Mouse (Mus musculus): ENCODE measurements around the gene Slc9a9. TPM values are rescaled to one million over a fixed set of nuclear protein-coding genes. Genes with fewer than 3 reads are reported as not detected.

Gene Slc9a9
- polyA plus RNA-seq, 1 experiment from 2014 or later = 2.3 TPM

- H3K4me1 ChIP-seq (ENCODE audit: insufficient read depth) = peaks cover 6% of the 10 kb centered on the region; the same call in 1 of the 2 replicates
- H3K27me3 ChIP-seq (ENCODE audit: insufficient read depth, low read length) = no peaks in the 10 kb centered on the region
- no peak overlapping the region for H3K4me3 ChIP-seq (ENCODE audit: low read depth, low read length)
- no peaks in the 10 kb centered on the region for H3K36me3 ChIP-seq (replicated peaks; ENCODE audit: insufficient read depth, low read length)
- 30% methylated on average over 10 of the region's 10 CpGs for WGBS (ENCODE audit: insufficient replicate concordance)
- no peak overlapping the region for H3K27ac ChIP-seq (ENCODE audit: low read depth)
- no peak overlapping the region for H3K4me2 ChIP-seq (ENCODE audit: low read depth, low read length)
- peak; percentile 23 for DNase-seq
- no peak overlapping the region for H3K9ac ChIP-seq (replicated peaks)
- ATAC-seq = peak; percentile 68
- no peaks in the 10 kb centered on the region for H3K9me3 ChIP-seq (ENCODE audit: low read length)
- TF ChIP-seq EP300 (IDR thresholded peaks at IDR 0.05; ENCODE audit: low read depth) = peak; percentile 40; the same call in 1 of the 2 replicates
- TF ChIP-seq CTCF (IDR thresholded peaks at IDR 0.05; ENCODE audit: low read depth) = no peak
These were observed 610.1 kb downstream of the Slc9a9 start for GRCm38 (mm10) chr9:95279590-95280344.

Small RNA genes lying within 50 kb of the gene (microRNA-seq; reads per million reads assigned to microRNA genes)
- not detected for gene Mir7656

Other genes starting within 250 kb of the Slc9a9 start
- gene 1190002N15Rik, start 131.8 kb upstream of the Slc9a9 start, polyA plus RNA-seq (2015; fragmentation: Nextera tagmentation; extraction: Ambion mirVana) = 14.6 and 15.8 TPM in 2 replicates